Mouse (Mus musculus) liver, adult 2 months (tissue): Measurements from ENCODE around the gene Sh3tc1.

Experiments used
- CTCF ChIP-seq: fragments of 200-500 bp; IDR thresholded peaks from 2 replicates; pipeline ENCODE4 v1.5.1; 2011; ENCODE audit warnings: low read depth, low read length, control low read depth
- POLR2A ChIP-seq: fragments of 200-500 bp; IDR thresholded peaks from 2 replicates; pipeline ENCODE4 v1.6.1; 2011; ENCODE audit warnings: low read length, control low read depth; ENCODE audit not compliant: insufficient read depth; ENCODE audit errors: extremely low read depth

GRCm38 (mm10) chr5:35693638-35694037, 46.1 kb downstream of the Sh3tc1 start:
- TF ChIP-seq CTCF (no peak), POLR2A (no peak)
